Mouse (Mus musculus) embryonic fibroblast, embryonic 13.5 days (primary cell): ENCODE measurements around the gene Lpar2. TPM values are rescaled to one million over a fixed set of nuclear protein-coding genes. Genes with fewer than 3 reads are reported as not detected.

Experiments used
- H3K27ac ChIP-seq: 2 replicates; pipeline ENCODE4 v1.5.1; 2012; ENCODE audit warnings: low read length, control low read depth, inconsistent platforms; ENCODE audit not compliant: insufficient read depth
- H3K4me1 ChIP-seq: 2 replicates; pipeline ENCODE4 v1.6.1; 2011; ENCODE audit warnings: low read length; ENCODE audit not compliant: control insufficient read depth, insufficient read depth
- H3K4me3 ChIP-seq: 2 replicates; pipeline ENCODE4 v1.5.1; 2011; ENCODE audit warnings: mild to moderate bottlenecking, control low read depth, low read length; ENCODE audit not compliant: insufficient read depth
- CTCF ChIP-seq: IDR thresholded peaks from 2 replicates; pipeline ENCODE4 v1.5.1; 2011; ENCODE audit warnings: mild to moderate bottlenecking, control low read depth, low read length, moderate library complexity, borderline replicate concordance; ENCODE audit not compliant: insufficient read depth
- POLR2A ChIP-seq: IDR thresholded peaks from 2 replicates; pipeline ENCODE4 v1.6.1; 2011; ENCODE audit warnings: low read depth, mild to moderate bottlenecking, control low read depth, low read length, moderate library complexity
- polyA plus RNA-seq: library from polyadenylated mRNA; stranded (reverse); fragments of >200 nt; gene quantifications from 2 replicates; pipeline ENCODE4 v1.2.4, GENCODE M21; 2011; ENCODE audit warnings: low read depth; ENCODE audit not compliant: missing spikeins, insufficient read length

Lpar2 gene
- polyA plus RNA-seq, 1 experiment, result 4.0 TPM

GRCm38 (mm10) chr8:69826371-69826770 is 4.1 kb downstream of the Lpar2 start:
- H3K4me3 ChIP-seq, result no peak overlapping the region
- no peak for TF ChIP-seq CTCF
- no peak for TF ChIP-seq POLR2A
- no peaks in the 10 kb centered on the region; the same call in 1 of the 2 replicates for H3K4me1 ChIP-seq
- no peak overlapping the region for H3K27ac ChIP-seq

GRCm38 (mm10) chr8:69832298-69832853 is 10.1 kb downstream of the Lpar2 start, which contains the start of gene Pbx4:
Gene Pbx4 (plus strand): TSS chr8:69832491.
- TF ChIP-seq POLR2A, result peak; percentile 36; the same call in 1 of the 2 replicates
- no peak for TF ChIP-seq CTCF
- H3K27ac ChIP-seq, result no peak within 1 kb of the TSS
- no peaks in the 10 kb centered on the region for H3K4me1 ChIP-seq
- peak within 1 kb of the TSS; percentile 66 for H3K4me3 ChIP-seq

GRCm38 (mm10) chr8:69837057-69837682 is 14.9 kb downstream of the Lpar2 start:
- TF ChIP-seq CTCF (no peak), POLR2A (no peak)

GRCm38 (mm10) chr8:69847167-69848065 is 25.2 kb downstream of the Lpar2 start:
- TF ChIP-seq POLR2A (no peak), CTCF (no peak)
- Histone ChIP-seq H3K4me1 (peaks cover 11% of the 10 kb centered on the region), H3K4me3 (no peak overlapping the region), H3K27ac (peak overlapping the region; percentile 54)

More at GRCm38 (mm10) chr8:69837057-69837682, 14.9 kb downstream of the Lpar2 start:
- Histone ChIP-seq H3K27ac (no peak overlapping the region), H3K4me3 (no peak overlapping the region), H3K4me1 (no peaks in the 10 kb centered on the region)

- H3K4me3 ChIP-seq, result no peak overlapping the region
- TF ChIP-seq POLR2A (peak; percentile 51), CTCF (no peak)
These were observed 26.7 kb downstream of the Lpar2 start for GRCm38 (mm10) chr8:69848951-69849350.

GRCm38 (mm10) chr8:69849899-69850298 is 27.7 kb downstream of the Lpar2 start:
- Histone ChIP-seq H3K4me1 (peaks cover 11% of the 10 kb centered on the region), H3K27ac (peak overlapping the region; percentile 93), H3K4me3 (no peak overlapping the region)
- TF ChIP-seq CTCF (no peak), POLR2A (no peak)

More at GRCm38 (mm10) chr8:69848951-69849350, 26.7 kb downstream of the Lpar2 start:
- H3K4me1 ChIP-seq, result peaks cover 11% of the 10 kb centered on the region
- H3K27ac ChIP-seq, result peak overlapping the region; percentile 93

GRCm38 (mm10) chr8:69850926-69851506 is 28.8 kb downstream of the Lpar2 start:
- Histone ChIP-seq H3K4me1 (peaks cover 11% of the 10 kb centered on the region), H3K27ac (peak overlapping the region; percentile 1; the same call in 1 of the 2 replicates), H3K4me3 (no peak overlapping the region)
- TF ChIP-seq CTCF, result no peak
- TF ChIP-seq POLR2A, result no peak

- Histone ChIP-seq H3K27ac (no peak overlapping the region), H3K4me1 (peaks cover 3% of the 10 kb centered on the region; the same call in 1 of the 2 replicates), H3K4me3 (no peak overlapping the region)
- no peak for TF ChIP-seq POLR2A
- TF ChIP-seq CTCF, result no peak
These were observed 31.6 kb downstream of the Lpar2 start for GRCm38 (mm10) chr8:69853869-69854268.

- Histone ChIP-seq H3K4me3 (no peak overlapping the region), H3K4me1 (no peaks in the 10 kb centered on the region; the same call in 1 of the 2 replicates), H3K27ac (no peak overlapping the region)
- TF ChIP-seq POLR2A, result no peak
- peak; percentile 30; the same call in 1 of the 2 replicates for TF ChIP-seq CTCF
These were observed 38.6 kb downstream of the Lpar2 start for GRCm38 (mm10) chr8:69860807-69861206.
